Mouse (Mus musculus): ENCODE measurements at regions not wholly inside any gene's neighbourhood (a gene's known extent, or its start where the extent isn't known, plus 50 kb on each side); places are given as distances from the start of the nearest gene placed in this dataset.

- DNase-seq (ENCODE audit: low spot score): no peak
These were observed 249.6 kb upstream of the Nfe2l3 start for GRCm38 (mm10) chr6:51182771-51183284.

DNA sequence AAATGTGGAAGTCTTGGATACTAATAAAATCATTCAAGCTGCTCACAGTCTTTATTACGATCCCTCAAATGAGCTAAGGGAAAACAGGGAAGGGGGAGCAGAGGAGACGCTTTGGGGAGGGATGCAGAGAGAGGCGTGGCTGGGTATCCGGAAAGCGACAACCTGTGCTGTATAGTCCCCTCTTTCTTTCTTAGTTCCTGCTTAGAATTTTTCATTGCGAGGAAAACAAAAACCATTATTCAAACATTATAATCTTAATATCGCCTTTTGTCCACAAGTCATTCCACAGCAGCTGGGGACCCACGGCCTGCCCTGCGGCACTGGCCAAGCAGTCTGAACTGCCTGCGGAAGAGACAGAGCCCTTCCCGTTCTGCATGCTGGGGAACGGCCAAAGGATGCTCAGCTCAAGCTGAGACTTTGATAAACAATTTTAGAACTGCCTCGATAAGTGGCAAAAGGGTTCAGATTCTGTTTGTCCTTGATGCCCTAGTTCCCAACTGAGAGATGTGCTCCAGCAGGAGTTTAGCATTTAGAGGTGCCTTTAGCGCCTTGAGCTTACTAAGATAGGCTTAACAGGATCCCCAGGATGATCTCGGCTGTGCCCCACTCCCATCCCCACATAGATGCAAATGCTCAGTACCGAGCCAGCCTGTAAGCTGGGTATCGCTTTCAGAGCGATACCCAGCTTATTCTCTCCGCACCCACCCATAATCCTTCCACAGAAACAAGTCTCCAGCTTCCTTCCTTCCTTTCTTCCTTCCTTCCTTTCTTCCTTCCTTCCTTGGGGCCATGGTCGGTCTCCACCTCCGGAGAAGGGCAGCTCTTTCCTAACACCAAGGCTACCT is 248.7 kb upstream of the Nfe2l3 start:
- DNase-seq (ENCODE audit: low spot score): no peak

DNA sequence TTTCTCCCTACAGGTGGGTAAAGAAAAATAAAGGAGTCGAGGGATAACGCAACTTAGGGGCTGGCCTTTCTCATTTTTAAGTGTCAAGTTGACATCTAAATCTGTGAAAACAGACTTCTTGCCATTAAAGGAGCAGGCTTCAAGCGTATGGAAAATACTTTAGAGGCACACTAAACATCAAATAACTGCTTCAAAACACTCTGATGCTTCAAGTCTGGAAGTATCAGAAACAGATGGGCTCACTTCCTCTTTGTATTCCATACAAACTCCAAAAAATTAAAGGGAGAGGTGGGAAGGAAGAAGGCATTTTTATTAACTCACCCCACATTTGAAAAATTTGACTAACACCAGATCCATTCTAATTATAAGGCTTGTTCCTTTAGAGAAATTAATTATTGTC is 248.0 kb upstream of the Nfe2l3 start:
- no peak for DNase-seq (ENCODE audit: low spot score)

GRCm38 (mm10) chr6:51185201-51185600 is 247.3 kb upstream of the Nfe2l3 start:
- DNase-seq (ENCODE audit: low spot score): no peak

DNA sequence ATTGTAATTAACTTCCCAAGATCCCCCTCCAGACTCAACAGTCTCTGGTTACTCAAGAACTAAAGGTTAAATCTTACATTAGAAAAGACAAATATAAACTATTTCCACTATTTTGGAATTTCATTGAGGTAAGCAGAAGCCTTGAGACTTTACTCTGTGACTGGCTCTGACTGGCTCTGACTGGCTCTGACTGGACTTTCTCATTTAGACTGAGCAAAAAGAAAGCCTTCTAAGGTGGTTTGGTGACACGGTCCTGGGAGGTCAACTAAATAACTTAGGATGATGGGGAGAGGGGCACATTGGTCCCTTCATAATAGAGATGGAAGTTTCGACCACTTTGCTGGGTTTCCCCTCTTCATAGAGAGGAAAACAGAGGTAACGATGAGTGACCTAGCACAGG is 243.3 kb upstream of the Nfe2l3 start:
- no peak for DNase-seq (ENCODE audit: low spot score)

DNA sequence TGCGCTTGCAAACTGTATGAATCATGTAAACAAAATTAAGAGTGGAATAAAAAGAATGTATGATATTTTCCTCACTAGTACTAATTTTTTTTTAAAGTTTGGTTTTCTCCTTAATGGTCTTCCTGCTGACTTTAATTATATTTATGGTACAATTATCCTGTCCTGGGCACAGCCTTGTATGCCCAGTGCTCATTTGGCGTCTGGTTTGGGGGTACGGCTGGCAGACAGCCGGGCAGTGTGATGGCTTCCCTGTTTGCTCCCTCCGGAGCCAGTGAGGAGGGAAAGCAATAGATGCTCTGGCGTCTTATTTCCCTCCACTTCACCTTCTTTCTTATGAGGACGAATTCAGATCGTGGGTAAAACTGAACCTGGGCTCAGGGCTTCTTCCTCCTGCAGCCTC is 239.6 kb upstream of the Nfe2l3 start:
- no peak for DNase-seq (ENCODE audit: low spot score)

- DNase-seq (ENCODE audit: low spot score): no peak
These were observed 239.1 kb upstream of the Nfe2l3 start for GRCm38 (mm10) chr6:51193356-51193755.

DNA sequence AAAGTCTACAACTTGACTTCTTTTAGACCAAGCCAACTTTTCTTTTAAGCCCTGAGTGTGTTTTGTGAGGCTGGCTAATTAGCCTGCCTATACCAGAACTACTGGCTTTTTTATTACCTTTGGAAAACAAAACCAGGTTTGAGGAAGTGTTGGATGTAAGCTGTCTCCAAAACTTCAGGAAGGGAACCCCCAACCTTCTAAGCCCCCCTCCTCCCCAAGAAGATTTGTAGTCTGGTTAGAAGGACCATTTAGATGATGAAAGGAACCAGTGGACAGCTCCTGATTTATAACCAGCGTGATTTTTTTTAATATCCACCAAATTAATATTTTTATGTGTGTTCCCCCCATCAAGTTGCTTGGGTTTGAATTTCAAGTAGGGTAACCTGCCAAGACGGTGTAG is 236.1 kb upstream of the Nfe2l3 start:
- DNase-seq (ENCODE audit: low spot score): no peak

- DNase-seq (ENCODE audit: low spot score): no peak
These were observed 235.3 kb upstream of the Nfe2l3 start for GRCm38 (mm10) chr6:51197000-51197774.

- no peak for DNase-seq (ENCODE audit: low spot score)
These were observed 232.3 kb upstream of the Nfe2l3 start for GRCm38 (mm10) chr6:51200207-51200606.

DNA sequence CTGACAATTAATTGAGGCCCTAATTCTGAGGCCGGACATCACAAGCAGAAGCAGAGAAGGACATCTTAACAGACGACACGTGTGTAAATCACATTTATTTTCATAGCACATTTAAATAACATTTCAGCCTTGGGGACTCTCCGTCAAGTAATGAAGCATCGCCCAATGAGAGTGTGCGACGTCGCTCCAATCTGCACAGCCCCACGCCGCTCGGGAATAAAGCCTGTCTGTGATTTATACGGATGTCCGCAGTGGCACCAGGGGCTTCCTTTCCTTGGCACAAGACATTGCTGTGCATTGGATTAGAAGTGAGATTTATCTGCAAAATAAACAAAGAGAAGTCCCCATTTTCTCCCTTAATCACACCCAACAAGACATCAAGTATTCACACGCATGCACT is 231.6 kb upstream of the Nfe2l3 start:
- no peak for DNase-seq (ENCODE audit: low spot score)

- no peak for DNase-seq (ENCODE audit: low spot score)
These were observed 228.2 kb upstream of the Nfe2l3 start for GRCm38 (mm10) chr6:51204306-51204705.

GRCm38 (mm10) chr6:51205411-51205810 is 227.1 kb upstream of the Nfe2l3 start:
- no peak for DNase-seq (ENCODE audit: low spot score)

GRCm38 (mm10) chr6:51206712-51207505 is 225.6 kb upstream of the Nfe2l3 start:
- DNase-seq (ENCODE audit: low spot score): peak; percentile 53

DNA sequence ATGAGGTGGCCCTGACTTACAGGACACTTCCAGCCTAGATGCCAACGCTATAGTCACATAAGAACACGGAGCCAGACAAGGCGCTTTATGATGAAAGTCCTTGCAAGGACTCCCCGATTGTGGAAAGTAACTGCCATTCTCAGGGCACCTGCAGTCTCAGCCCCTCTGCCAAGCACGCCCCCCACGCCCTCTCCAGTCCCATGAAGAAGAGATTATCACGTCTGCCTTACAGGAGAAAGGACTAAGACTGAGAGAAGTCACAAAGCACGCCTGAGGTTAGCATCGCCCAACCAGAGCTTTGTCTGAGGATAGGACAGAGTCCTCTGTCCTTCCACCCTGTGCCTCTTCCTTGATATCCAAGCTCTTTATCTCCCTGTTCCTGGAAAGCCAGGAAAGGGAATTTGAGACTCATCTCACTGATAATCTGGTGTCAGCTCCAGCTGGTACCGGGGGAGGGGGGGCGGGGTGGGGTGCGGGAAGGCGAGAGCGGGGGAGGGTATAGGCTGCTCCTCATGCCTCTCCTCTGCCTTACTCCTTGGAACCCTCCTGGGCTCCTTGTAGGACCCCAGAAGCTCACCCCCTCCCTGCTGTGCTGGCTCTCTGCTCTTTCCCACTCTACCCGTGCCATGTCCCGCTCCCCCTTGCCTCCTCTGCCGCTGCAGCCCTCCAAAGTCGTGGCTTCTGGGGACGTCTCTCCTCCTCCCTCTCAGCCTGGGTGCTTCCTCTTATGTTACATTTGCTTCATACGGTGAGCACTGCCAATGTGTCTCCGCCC is 224.7 kb upstream of the Nfe2l3 start:
- DNase-seq (ENCODE audit: low spot score): no peak

DNA sequence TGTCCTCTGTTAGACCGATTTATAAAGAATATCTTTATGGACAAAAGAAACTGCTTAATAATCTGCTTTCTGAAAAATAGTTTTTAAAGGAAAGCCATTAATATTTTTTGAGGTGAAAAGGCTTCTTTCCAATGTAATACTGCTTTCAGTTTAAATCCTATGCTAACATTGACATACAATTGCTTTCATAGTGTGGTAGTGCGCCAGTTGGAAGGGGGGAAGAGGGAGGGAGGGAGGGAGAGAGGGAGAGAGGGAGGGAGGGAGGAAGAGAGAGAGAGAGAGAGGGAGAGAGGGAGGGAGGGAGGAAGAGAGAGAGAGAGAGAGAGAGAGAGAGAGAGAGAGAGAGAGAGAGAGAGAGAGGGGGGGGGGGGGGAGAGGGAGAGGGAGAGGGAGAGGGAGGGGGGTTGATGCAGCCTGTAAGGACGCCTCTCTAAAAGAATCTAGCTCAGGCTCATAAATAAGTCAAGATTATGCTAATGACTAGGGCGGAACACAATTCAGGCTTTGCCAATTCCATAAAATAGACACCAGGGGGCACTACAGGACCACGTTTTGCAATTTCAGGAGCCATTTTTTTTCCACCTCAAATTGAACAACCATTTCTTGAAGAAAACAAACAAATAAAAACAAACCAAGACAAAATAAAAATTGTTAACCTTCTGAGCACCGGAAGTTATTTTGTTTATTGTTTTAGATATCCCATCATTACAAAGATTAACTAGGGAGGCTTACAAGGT is 223.6 kb upstream of the Nfe2l3 start:
- DNase-seq (ENCODE audit: low spot score): no peak

DNA sequence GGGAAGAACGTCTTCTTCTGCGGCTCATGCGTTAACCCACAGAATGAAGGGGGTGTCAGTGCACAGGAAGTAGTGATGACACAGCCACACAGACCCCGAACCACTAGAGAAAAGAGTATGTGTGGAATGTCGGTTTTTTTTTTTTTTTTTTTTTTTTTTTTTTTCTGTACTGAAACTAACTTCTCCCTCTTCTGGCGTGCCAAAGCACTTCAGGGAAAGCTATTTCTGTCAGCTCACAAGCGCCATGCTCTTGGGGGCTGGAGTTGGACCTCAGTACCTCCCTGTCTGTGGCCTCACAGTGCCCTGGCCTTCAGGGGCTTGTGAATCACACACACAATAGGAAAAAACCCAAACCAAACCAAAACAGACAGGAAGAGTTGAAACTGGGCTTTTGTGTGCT is 221.1 kb upstream of the Nfe2l3 start:
- no peak for DNase-seq (ENCODE audit: low spot score)

GRCm38 (mm10) chr6:51212216-51212615 is 220.3 kb upstream of the Nfe2l3 start:
- DNase-seq (ENCODE audit: low spot score): no peak

DNA sequence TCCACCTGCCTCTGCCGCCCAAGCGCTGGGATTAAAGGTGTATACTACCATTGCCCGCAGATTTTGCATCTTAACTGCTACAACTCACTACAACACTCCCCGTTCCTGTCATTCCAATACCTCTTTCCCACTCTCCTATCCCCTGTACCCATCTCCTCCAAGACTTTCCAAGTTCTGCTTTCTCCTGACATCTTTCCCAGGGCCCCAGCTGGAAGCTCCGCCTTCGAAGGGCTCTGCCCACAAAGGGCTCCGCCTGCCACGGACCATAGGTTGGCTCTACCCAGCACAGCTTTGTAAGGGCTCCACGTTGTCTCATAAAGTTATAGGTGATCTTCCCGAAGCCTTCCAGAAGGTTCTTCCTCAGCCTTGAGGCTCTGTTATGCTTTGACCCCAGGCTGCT is 217.1 kb upstream of the Nfe2l3 start:
- peak; percentile 18 for DNase-seq (ENCODE audit: low spot score)

DNA sequence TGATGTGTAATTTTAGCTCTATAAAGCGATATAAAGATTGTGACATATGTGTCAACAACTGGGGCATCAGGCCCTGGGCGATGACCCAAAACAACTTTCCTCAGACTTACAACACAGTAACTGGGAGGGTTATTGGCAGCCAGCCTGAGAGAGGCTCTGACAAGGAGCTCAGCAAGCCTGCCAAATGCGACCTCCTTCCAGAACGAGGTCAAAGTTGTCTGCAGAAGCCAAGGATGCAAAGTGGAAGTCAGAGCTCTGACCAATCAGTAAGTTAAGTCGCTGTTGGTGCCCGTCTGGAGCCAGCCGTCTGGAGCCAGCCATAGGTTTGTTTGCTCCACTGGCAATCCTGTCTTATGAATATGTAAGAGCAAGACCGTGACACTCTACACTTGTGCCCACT is 216.0 kb upstream of the Nfe2l3 start:
- peak; percentile 79 for DNase-seq (ENCODE audit: low spot score)

DNA sequence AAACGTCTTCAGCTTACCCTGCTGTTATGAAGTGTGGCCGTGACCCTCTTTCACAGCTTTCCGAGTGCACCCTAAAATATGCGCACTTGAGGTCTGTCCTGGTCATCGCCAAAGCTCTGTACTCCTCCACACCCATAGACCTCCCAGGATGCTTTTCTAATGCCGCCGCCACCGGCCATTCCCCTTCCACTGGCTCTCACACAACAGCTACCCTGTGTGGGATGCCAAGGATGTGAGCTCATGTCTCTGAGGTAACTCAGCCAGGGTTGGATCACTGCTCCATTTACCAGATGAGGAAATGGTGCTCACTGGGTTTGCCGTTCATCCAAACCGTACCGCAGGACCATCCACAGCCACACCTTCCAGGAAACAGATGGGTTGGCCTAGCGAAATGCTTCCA is 212.8 kb upstream of the Nfe2l3 start:
- DNase-seq (ENCODE audit: low spot score): no peak
